Mouse (Mus musculus): Measurements from ENCODE around the gene Sh2d1b1. TPM values are rescaled to one million over a fixed set of nuclear protein-coding genes. Genes with fewer than 3 reads are reported as not detected.

The Sh2d1b1 gene
- 2.0 TPM in 2 replicates for total RNA-seq (2017)

GRCm38 (mm10) chr1:170277016-170277415 lies at the start of gene Sh2d1b1:
Gene Sh2d1b1, plus strand, starts transcription at chr1:170277320.
- 0 out of 2 replicates have a peak, but pooled peaks have one; percentile 39 for ATAC-seq (ENCODE audit: extremely low read depth, insufficient number of reproducible peaks, low FRiP score, poor library complexity, severe bottlenecking)

DNA sequence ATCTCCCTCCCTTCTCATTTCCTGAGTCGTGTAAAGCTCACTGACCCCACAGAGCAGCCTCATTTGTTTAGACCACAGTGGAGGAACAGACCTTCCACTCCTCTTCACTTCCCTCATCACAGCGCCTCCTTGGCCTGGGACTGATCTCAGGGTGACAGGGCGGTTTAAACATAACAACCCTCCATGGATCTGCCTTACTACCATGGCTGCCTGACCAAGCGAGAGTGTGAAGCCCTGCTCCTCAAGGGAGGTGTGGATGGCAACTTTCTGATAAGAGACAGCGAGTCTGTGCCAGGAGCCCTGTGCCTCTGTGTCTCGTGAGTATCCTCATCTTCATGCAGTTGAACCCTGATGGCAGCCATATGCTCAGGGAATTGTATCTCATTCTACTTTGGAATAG lies 44.4 kb upstream of the Sh2d1b1 start, which contains the start of gene Sh2d1b2:
Sh2d1b2 (plus strand) TSS at position 62 of the 400 bp plus-strand sequence.
- ATAC-seq (ENCODE audit: extremely low read depth, insufficient number of reproducible peaks, low FRiP score, poor library complexity, severe bottlenecking), result 0 out of 2 replicates have a peak, but pooled peaks have one; percentile 9

GRCm38 (mm10) chr1:170245016-170245415 lies 32.1 kb upstream of the Sh2d1b1 start:
- ATAC-seq (ENCODE audit: extremely low read depth, insufficient number of reproducible peaks, low FRiP score, poor library complexity, severe bottlenecking), result no peak

- no peak for ATAC-seq (ENCODE audit: extremely low read depth, insufficient number of reproducible peaks, low FRiP score, poor library complexity, severe bottlenecking)
Observed at GRCm38 (mm10) chr1:170254893-170255559, 22.1 kb upstream of the Sh2d1b1 start.

DNA sequence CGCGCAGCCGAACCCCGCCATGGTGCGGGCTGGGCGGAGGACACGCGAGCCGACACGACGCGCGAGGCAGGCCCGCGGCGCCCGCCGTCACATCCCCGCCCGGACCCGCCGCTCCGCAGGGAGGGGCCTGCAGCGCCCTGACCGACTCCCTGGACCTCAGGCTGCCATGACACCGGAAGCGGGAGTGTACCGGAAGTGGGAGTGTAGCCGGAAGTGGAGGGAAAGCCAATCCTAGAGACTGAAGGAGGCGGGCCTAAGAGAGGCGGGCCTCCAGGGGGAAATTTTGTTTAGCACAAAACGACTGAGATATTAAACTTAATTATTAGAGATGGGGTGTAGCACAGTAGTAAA lies 21.6 kb upstream of the Sh2d1b1 start:
- peak; percentile 100 for ATAC-seq (ENCODE audit: extremely low read depth, insufficient number of reproducible peaks, low FRiP score, poor library complexity, severe bottlenecking)

GRCm38 (mm10) chr1:170270281-170270680 lies 6.8 kb upstream of the Sh2d1b1 start:
- ATAC-seq (ENCODE audit: extremely low read depth, insufficient number of reproducible peaks, low FRiP score, poor library complexity, severe bottlenecking), result 0 out of 2 replicates have a peak, but pooled peaks have one; percentile 16

- no peak for ATAC-seq (ENCODE audit: extremely low read depth, insufficient number of reproducible peaks, low FRiP score, poor library complexity, severe bottlenecking)
Observed at GRCm38 (mm10) chr1:170270696-170271095, 6.4 kb upstream of the Sh2d1b1 start.

DNA sequence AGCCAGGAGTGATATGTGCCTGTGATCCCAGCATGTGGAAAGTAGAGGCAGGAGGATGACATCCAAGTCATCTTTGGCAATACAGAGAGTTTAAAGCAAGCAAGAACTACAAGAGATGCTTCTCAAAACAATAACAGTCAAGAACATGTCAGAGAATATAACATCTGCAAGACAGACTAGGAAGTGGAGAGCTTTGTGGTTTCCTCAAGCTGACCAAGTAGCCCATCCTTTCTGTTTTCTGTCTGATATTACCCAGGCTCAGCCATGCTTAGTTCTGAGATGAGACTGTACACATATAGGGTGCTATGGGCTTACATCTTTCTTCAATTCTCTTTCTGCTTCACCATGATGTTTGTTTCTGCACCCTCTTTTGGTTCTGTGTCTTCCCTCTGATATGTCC lies 3.9 kb upstream of the Sh2d1b1 start:
- ATAC-seq (ENCODE audit: extremely low read depth, insufficient number of reproducible peaks, low FRiP score, poor library complexity, severe bottlenecking), result no peak

GRCm38 (mm10) chr1:170282415-170283129 lies 5.5 kb downstream of the Sh2d1b1 start:
- ATAC-seq (ENCODE audit: extremely low read depth, insufficient number of reproducible peaks, low FRiP score, poor library complexity, severe bottlenecking), result peak; percentile 76

GRCm38 (mm10) chr1:170292239-170292951 lies 15.3 kb downstream of the Sh2d1b1 start:
- no peak for ATAC-seq (ENCODE audit: extremely low read depth, insufficient number of reproducible peaks, low FRiP score, poor library complexity, severe bottlenecking)

DNA sequence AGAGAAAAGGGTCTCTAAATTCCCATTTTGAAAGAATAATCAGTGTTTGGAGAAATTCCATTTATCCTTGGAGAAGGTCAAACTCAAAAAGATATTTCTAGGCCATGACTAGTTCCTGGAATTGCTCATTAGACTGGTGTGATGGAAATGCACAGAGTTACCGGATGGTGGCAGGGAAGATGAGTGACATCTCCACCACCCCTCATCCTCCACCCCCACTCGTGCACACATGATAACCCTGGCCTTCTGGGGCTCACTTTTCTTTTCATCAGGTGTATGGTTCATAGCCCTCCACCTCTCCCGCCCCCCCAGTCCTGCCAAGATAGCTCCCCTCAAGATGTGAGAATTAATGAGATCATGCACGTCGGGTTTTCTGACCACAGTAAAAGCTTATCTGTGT lies 16.1 kb downstream of the Sh2d1b1 start:
- no peak for ATAC-seq (ENCODE audit: extremely low read depth, insufficient number of reproducible peaks, low FRiP score, poor library complexity, severe bottlenecking)

DNA sequence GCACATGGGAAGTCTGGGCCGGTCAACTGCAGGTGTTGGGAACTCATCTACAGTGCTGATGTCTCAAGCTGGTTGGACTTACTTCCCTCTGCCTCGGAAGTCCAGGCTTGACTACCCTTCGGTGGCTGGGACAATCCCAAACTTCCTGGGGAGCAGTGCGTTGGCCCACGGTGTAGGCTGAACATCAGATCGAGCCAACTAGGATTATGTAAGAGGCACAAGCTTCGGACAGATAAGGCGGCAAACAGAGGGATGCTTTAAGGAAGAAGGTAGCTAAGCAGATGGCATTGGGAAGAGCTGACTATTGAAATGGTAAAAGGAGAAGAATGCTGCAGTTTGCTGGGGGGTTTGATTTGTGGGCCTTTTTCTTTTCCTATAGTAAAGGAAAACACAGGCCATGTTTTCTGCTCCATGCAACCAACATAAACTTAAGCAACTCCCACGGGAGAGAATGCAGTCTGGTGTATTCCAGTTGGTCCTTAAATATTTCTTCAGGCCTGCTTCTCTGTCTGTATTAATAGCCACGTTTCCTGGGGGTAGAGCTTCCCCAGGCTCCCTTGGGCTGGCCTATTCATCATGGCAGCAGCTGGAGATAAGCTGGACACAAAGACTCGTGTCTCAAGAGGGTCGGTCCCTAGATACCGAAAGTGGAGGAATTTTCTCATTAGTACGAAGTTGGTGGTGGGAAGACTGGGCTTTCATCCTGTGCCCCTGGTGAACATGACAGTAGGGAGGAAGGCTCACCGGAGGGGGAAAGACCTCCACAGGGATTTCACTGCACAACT lies 17.9 kb downstream of the Sh2d1b1 start:
- ATAC-seq (ENCODE audit: extremely low read depth, insufficient number of reproducible peaks, low FRiP score, poor library complexity, severe bottlenecking), result no peak

DNA sequence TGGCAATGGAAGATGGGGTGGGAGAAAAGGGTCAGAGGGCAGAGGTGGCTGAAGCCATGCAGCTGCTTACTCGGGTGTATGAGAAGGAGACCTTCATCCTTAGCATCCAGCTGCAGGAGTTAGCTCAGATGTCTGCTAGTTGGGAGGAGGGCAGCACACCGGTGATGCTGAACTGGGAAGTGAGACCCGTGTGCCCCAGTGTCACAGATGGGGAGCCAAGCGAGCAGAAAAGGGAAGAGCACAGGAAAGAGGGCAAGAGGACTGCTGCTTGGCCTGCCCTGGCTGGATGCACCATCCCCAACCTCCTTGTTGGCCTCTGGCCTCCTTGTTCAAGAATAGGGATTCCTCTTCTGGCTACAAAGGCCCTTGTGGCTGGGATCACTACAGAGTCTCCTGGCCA lies 22.4 kb downstream of the Sh2d1b1 start:
- no peak for ATAC-seq (ENCODE audit: extremely low read depth, insufficient number of reproducible peaks, low FRiP score, poor library complexity, severe bottlenecking)

GRCm38 (mm10) chr1:170301686-170302085 lies 24.6 kb downstream of the Sh2d1b1 start:
- ATAC-seq (ENCODE audit: extremely low read depth, insufficient number of reproducible peaks, low FRiP score, poor library complexity, severe bottlenecking), result no peak

DNA sequence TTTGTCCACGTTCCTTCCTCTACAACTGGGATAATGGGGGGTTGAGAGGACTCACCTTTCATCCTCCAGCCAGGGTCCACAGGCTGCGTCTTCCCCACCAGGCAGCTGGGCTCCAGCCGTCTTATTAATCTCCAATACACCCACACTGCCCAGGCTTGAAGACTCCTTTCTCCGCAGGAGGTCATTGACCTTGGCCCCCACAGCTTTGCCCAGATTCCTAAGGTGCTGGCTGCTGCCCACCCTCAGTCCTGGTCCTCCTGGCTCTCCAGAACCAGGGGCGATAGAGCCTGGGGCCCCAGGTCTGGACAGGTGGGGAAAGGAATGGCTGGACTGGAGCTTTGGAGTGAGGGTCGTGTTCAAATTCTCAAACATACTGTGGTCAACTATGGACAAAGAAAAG lies 25.3 kb downstream of the Sh2d1b1 start:
- ATAC-seq (ENCODE audit: extremely low read depth, insufficient number of reproducible peaks, low FRiP score, poor library complexity, severe bottlenecking), result no peak

- ATAC-seq (ENCODE audit: extremely low read depth, insufficient number of reproducible peaks, low FRiP score, poor library complexity, severe bottlenecking), result no peak
Observed at GRCm38 (mm10) chr1:170303103-170303502, 26.0 kb downstream of the Sh2d1b1 start.

- no peak; the same call in 1 of the 2 replicates for ATAC-seq (ENCODE audit: extremely low read depth, insufficient number of reproducible peaks, low FRiP score, poor library complexity, severe bottlenecking)
Observed at GRCm38 (mm10) chr1:170305002-170305401, 27.9 kb downstream of the Sh2d1b1 start.

- ATAC-seq (ENCODE audit: extremely low read depth, insufficient number of reproducible peaks, low FRiP score, poor library complexity, severe bottlenecking), result no peak
Observed at GRCm38 (mm10) chr1:170306232-170306631, 29.1 kb downstream of the Sh2d1b1 start, which contains the start of gene Gm7694. Gene Gm7694, minus strand, starts transcription at chr1:170306332.

DNA sequence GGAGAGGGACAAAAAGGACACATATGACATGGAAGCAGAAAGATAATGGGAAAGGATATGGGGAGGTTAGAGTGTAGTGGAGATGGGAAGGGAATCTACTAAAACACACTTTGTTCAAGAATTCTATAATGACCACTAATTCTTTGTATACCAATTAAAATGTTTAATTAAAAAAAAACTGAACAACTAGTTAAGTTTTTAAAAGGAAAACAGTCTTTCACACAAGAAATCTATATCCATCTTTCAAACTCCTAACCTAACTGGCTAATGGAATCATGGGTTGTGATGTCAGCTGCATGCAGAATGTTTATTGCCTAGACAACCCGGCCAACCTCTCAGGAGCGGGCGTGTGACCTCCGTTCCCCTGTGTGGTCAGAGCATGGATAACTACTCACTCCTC lies 31.4 kb downstream of the Sh2d1b1 start, which contains the start of gene Spata46:
Spata46 (plus strand) TSS at position 301 of the 400 bp plus-strand sequence.
- no peak for ATAC-seq (ENCODE audit: extremely low read depth, insufficient number of reproducible peaks, low FRiP score, poor library complexity, severe bottlenecking)

All from neutrophil, adult 5-6 weeks (primary cell).